Mouse (Mus musculus) skeletal muscle tissue, adult 2 months (tissue): ENCODE results near the gene Capza2.
"Not testable (repeated sequence)": the region's sequence is repeated elsewhere in the genome, so short reads cannot be mapped to it uniquely, and the experiment has no call there.

Experiments
- DNase-seq: peaks from one replicate; pipeline ENCODE4 v3.0.0-alpha.2; 2012; ENCODE audit warnings: low read depth, low spot score

Capza2 gene

GRCm38 (mm10) chr6:17640031-17640430, 4.0 kb downstream of the Capza2 start:
- no peak for DNase-seq

GRCm38 (mm10) chr6:17642739-17643138, 6.7 kb downstream of the Capza2 start:
- no peak for DNase-seq

- DNase-seq = no peak
These were observed 10.1 kb downstream of the Capza2 start for GRCm38 (mm10) chr6:17646107-17646506.

GRCm38 (mm10) chr6:17652132-17652531, 16.1 kb downstream of the Capza2 start:
- no peak for DNase-seq

GRCm38 (mm10) chr6:17655080-17655479, 19.0 kb downstream of the Capza2 start:
- DNase-seq = no peak

- DNase-seq = no peak
These were observed 21.3 kb downstream of the Capza2 start for GRCm38 (mm10) chr6:17657308-17657707.

- no peak for DNase-seq
These were observed 29.3 kb downstream of the Capza2 start for GRCm38 (mm10) chr6:17665348-17665747.

GRCm38 (mm10) chr6:17666024-17666423, 30.0 kb downstream of the Capza2 start:
- no peak for DNase-seq

GRCm38 (mm10) chr6:17667813-17668212, 31.8 kb downstream of the Capza2 start:
- DNase-seq = no peak

GRCm38 (mm10) chr6:17668334-17668733, 32.3 kb downstream of the Capza2 start:
- DNase-seq = no peak

GRCm38 (mm10) chr6:17669826-17670225, 33.8 kb downstream of the Capza2 start:
- DNase-seq = peak; percentile 28

GRCm38 (mm10) chr6:17675019-17675756, 39.2 kb downstream of the Capza2 start:
- peak; percentile 64 for DNase-seq

- DNase-seq = no peak
These were observed 41.0 kb downstream of the Capza2 start for GRCm38 (mm10) chr6:17677008-17677407.

- no peak for DNase-seq
These were observed 44.4 kb downstream of the Capza2 start for GRCm38 (mm10) chr6:17680266-17680925.

- no peak for DNase-seq
These were observed 45.8 kb downstream of the Capza2 start for GRCm38 (mm10) chr6:17681810-17682209.

GRCm38 (mm10) chr6:17688676-17689075, 52.6 kb downstream of the Capza2 start:
- no peak for DNase-seq

- no peak for DNase-seq
These were observed 56.6 kb downstream of the Capza2 start, which contains the start of gene St7 for GRCm38 (mm10) chr6:17692647-17693046. TSS of gene St7 (plus strand) at chr6:17692933.

- peak; percentile 56 for DNase-seq
These were observed 57.9 kb downstream of the Capza2 start for GRCm38 (mm10) chr6:17693726-17694549.

GRCm38 (mm10) chr6:17694550-17694951, 58.5 kb downstream of the Capza2 start:
- peak; percentile 61 for DNase-seq

GRCm38 (mm10) chr6:17696321-17696734, 60.3 kb downstream of the Capza2 start:
- peak; percentile 17 for DNase-seq

GRCm38 (mm10) chr6:17700936-17701612, 65.0 kb downstream of the Capza2 start:
- DNase-seq = no peak

- DNase-seq = not testable (repeated sequence)
These were observed 68.0 kb downstream of the Capza2 start for GRCm38 (mm10) chr6:17704038-17704437.
